Mouse (Mus musculus): Measurements from ENCODE around the gene Papola. TPM values are rescaled to one million over a fixed set of nuclear protein-coding genes. Genes with fewer than 3 reads are reported as not detected.

The Papola gene
- total RNA-seq, 2 experiments from 2014 or later, result 70.0 to 88.1 TPM

- Histone ChIP-seq H3K4me3 (no peak overlapping the region), H3K27ac (no peak overlapping the region)
- intact Hi-C loops (cut with DNase I), result no loop called here
- TF ChIP-seq CTCF (IDR thresholded peaks at IDR 0.05), result no peak
- no peak for DNase-seq
Measured at GRCm38 (mm10) chr12:105761629-105762028, 22.9 kb upstream of the Papola start.

GRCm38 (mm10) chr12:105769700-105770099, 14.8 kb upstream of the Papola start:
- Histone ChIP-seq H3K27ac (no peak overlapping the region), H3K4me3 (no peak overlapping the region)
- TF ChIP-seq CTCF (IDR thresholded peaks at IDR 0.05), result no peak
- no peak for DNase-seq
- intact Hi-C loops (cut with DNase I), result no loop called here

- Histone ChIP-seq H3K27ac (no peak overlapping the region), H3K4me3 (no peak overlapping the region)
- TF ChIP-seq CTCF (IDR thresholded peaks at IDR 0.05), result no peak
- DNase-seq, result no peak
- intact Hi-C loops (cut with DNase I), result no loop called here
Measured at GRCm38 (mm10) chr12:105774871-105775270, 9.6 kb upstream of the Papola start.

GRCm38 (mm10) chr12:105777651-105778050, 6.8 kb upstream of the Papola start:
- Histone ChIP-seq H3K4me3 (no peak overlapping the region), H3K27ac (no peak overlapping the region)
- TF ChIP-seq CTCF (IDR thresholded peaks at IDR 0.05), result no peak
- DNase-seq, result no peak
- intact Hi-C loops (cut with DNase I), result no loop called here

- DNase-seq, result peak; percentile 85
- peak overlapping the region; percentile 98 for H3K27ac ChIP-seq
- no peak for TF ChIP-seq CTCF (IDR thresholded peaks at IDR 0.05)
- H3K4me3 ChIP-seq, result peak overlapping the region; percentile 78
- intact Hi-C loops (cut with DNase I), result no loop called here
Measured at GRCm38 (mm10) chr12:105785000-105785774, 693 bp downstream of the Papola start.

- peak overlapping the region; percentile 78 for H3K4me3 ChIP-seq
- TF ChIP-seq CTCF (IDR thresholded peaks at IDR 0.05), result no peak
- no peak for DNase-seq
- H3K27ac ChIP-seq, result peak overlapping the region; percentile 98
- intact Hi-C loops (cut with DNase I), result no loop called here
Measured at GRCm38 (mm10) chr12:105786113-105786512, 1.6 kb downstream of the Papola start.

GRCm38 (mm10) chr12:105787626-105788025, 3.1 kb downstream of the Papola start:
- no peak for DNase-seq

GRCm38 (mm10) chr12:105789885-105790284, 5.4 kb downstream of the Papola start:
- Histone ChIP-seq H3K4me3 (no peak overlapping the region), H3K27ac (no peak overlapping the region)
- TF ChIP-seq CTCF (IDR thresholded peaks at IDR 0.05), result no peak
- intact Hi-C loops (cut with DNase I), result no loop called here
- no peak for DNase-seq

More at GRCm38 (mm10) chr12:105787626-105788025, 3.1 kb downstream of the Papola start:
- TF ChIP-seq CTCF (IDR thresholded peaks at IDR 0.05), result no peak
- intact Hi-C loops (cut with DNase I), result no loop called here
- no peak overlapping the region for H3K4me3 ChIP-seq
- no peak overlapping the region for H3K27ac ChIP-seq

- intact Hi-C loops (cut with DNase I), result no loop called here
- DNase-seq, result no peak
- TF ChIP-seq CTCF (IDR thresholded peaks at IDR 0.05), result no peak
- Histone ChIP-seq H3K4me3 (no peak overlapping the region), H3K27ac (no peak overlapping the region)
Measured at GRCm38 (mm10) chr12:105794896-105795295, 10.4 kb downstream of the Papola start.

GRCm38 (mm10) chr12:105798001-105798400, 13.5 kb downstream of the Papola start:
- Histone ChIP-seq H3K27ac (no peak overlapping the region), H3K4me3 (no peak overlapping the region)
- intact Hi-C loops (cut with DNase I), result no loop called here
- no peak for TF ChIP-seq CTCF (IDR thresholded peaks at IDR 0.05)
- no peak for DNase-seq

- Histone ChIP-seq H3K4me3 (no peak overlapping the region), H3K27ac (no peak overlapping the region)
- no peak for DNase-seq
- intact Hi-C loops (cut with DNase I), result no loop called here
- no peak for TF ChIP-seq CTCF (IDR thresholded peaks at IDR 0.05)
Measured at GRCm38 (mm10) chr12:105805790-105806189, 21.3 kb downstream of the Papola start.

GRCm38 (mm10) chr12:105806205-105806604, 21.7 kb downstream of the Papola start:
- Histone ChIP-seq H3K4me3 (no peak overlapping the region), H3K27ac (no peak overlapping the region)
- TF ChIP-seq CTCF (IDR thresholded peaks at IDR 0.05), result no peak
- DNase-seq, result no peak
- intact Hi-C loops (cut with DNase I), result no loop called here

- Histone ChIP-seq H3K27ac (no peak overlapping the region), H3K4me3 (no peak overlapping the region)
- intact Hi-C loops (cut with DNase I), result no loop called here
- TF ChIP-seq CTCF (IDR thresholded peaks at IDR 0.05), result no peak
- no peak for DNase-seq
Measured at GRCm38 (mm10) chr12:105807416-105807815, 22.9 kb downstream of the Papola start.

GRCm38 (mm10) chr12:105808945-105809344, 24.5 kb downstream of the Papola start:
- H3K27ac ChIP-seq, result no peak overlapping the region
- intact Hi-C loops (cut with DNase I), result no loop called here
- TF ChIP-seq CTCF (IDR thresholded peaks at IDR 0.05), result no peak
- no peak overlapping the region for H3K4me3 ChIP-seq
- DNase-seq, result no peak
